Mouse (Mus musculus) effector memory CD4-positive, alpha-beta T cell, adult 7 months (primary cell): Measurements from ENCODE around the gene Gm21704. TPM values are rescaled to one million over a fixed set of nuclear protein-coding genes. Genes with fewer than 3 reads are reported as not detected.

Source experiments
- polyA plus RNA-seq: library from polyadenylated mRNA; unstranded; fragments of 100-300 nt; shearing (Covaris generic); gene quantifications from one replicate; pipeline ENCODE4 v1.2.1, GENCODE M21; 2017

The Gm21704 gene
- not detected for polyA plus RNA-seq

GRCm38 (mm10) chrY:3410067-3410466 lies at the start of gene Gm21704, which contains the start of gene Gm21708:
Gene Gm21704, minus strand, starts transcription at chrY:3410167.
Gene Gm21708, minus strand, starts transcription at chrY:3410167.

GRCm38 (mm10) chrY:3345229-3345628 lies 64.7 kb downstream of the Gm21704 start, which contains the start of gene Gm21693:
Gene Gm21693, minus strand, starts transcription at chrY:3345329.

Other genes starting within 250 kb of the Gm21704 start
- gene Gm21677, start 103.7 kb downstream of the Gm21704 start, polyA plus RNA-seq, result not detected
- not detected for gene Gm21693, start 64.8 kb downstream of the Gm21704 start, polyA plus RNA-seq
- not detected for gene Gm21708, start within 50 bp of the Gm21704 start, polyA plus RNA-seq